ENCODE assay signal across 8 mouse cellular contexts in the genomic region with DNA sequence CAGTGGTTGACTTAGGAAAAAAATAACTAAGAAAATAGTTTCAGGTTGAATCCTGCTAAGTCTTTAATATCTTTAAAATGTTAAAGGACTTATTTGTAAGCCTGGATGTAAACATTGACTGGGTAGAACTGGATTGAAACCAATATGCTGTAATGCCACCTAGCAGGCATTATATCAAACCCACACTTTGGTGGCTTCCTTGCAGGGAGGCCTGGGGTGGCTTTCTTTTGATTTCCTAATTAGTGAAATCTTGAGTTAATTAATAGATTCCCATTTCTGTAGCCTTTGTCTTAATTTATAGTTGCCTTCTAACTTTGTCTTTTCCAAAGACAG. TPM values are rescaled to one million over a fixed set of nuclear protein-coding genes. Genes with fewer than 3 reads are reported as not detected.
DNase-seq lines count a peak whose midpoint lies in the region; ATAC-seq lines count a peak whose summit lies in the region.

No protein-coding gene starts in this region.

- DNase-seq in lung, postnatal 36 days, result no peak
- no peak for DNase-seq in embryonic facial prominence, embryonic 10.5 days (ENCODE audit: low spot score)
- DNase-seq in intestine, embryonic 14.5 days (ENCODE audit: low spot score), result no peak
- no peak for DNase-seq in thymus, adult 18-20 months
- no peak for DNase-seq in spleen, adult 18-20 months
- no peak for DNase-seq in kidney, adult 18-20 months

- H3K4me1 ChIP-seq in lung, embryonic 15.5 days, result peaks cover 55% of the 10 kb centered on the region
- peaks cover 48% of the 10 kb centered on the region for H3K4me1 ChIP-seq in embryonic facial prominence, embryonic 10.5 days
- H3K4me1 ChIP-seq in intestine, embryonic 14.5 days (replicated peaks; ENCODE audit: control insufficient read depth, insufficient read depth, low read length), result peaks cover 23% of the 10 kb centered on the region
- peaks cover 46% of the 10 kb centered on the region for H3K4me1 ChIP-seq in neural tube, embryonic 13.5 days (replicated peaks)

- peak overlapping the region; percentile 90 for H3K4me2 ChIP-seq in lung, embryonic 15.5 days
- H3K4me2 ChIP-seq in intestine, embryonic 14.5 days (ENCODE audit: low read length), result peak overlapping the region; percentile 74
- peak overlapping the region; percentile 73 for H3K4me2 ChIP-seq in neural tube, embryonic 13.5 days

- peak overlapping the region; percentile 89 for H3K4me3 ChIP-seq in lung, embryonic 15.5 days
- peak overlapping the region; percentile 93 for H3K4me3 ChIP-seq in embryonic facial prominence, embryonic 10.5 days
- peak overlapping the region; percentile 89 for H3K4me3 ChIP-seq in intestine, embryonic 14.5 days (ENCODE audit: low read depth, low read length)
- H3K4me3 ChIP-seq in neural tube, embryonic 13.5 days, result peak overlapping the region; percentile 85

- H3K27ac ChIP-seq in lung, embryonic 15.5 days, result peak overlapping the region; percentile 91; the same call in 1 of the 2 replicates
- peak overlapping the region; percentile 98 for H3K27ac ChIP-seq in embryonic facial prominence, embryonic 10.5 days (replicated peaks)
- H3K27ac ChIP-seq in intestine, embryonic 14.5 days (ENCODE audit: low read depth), result peak overlapping the region; percentile 91; the same call in 1 of the 2 replicates
- no peak overlapping the region for H3K27ac ChIP-seq in neural tube, embryonic 13.5 days (replicated peaks)

- no peaks in the 10 kb centered on the region for H3K27me3 ChIP-seq in lung, embryonic 15.5 days
- H3K27me3 ChIP-seq in embryonic facial prominence, embryonic 10.5 days (replicated peaks; ENCODE audit: low read depth, poor library complexity, severe bottlenecking), result no peaks in the 10 kb centered on the region
- no peaks in the 10 kb centered on the region for H3K27me3 ChIP-seq in intestine, embryonic 14.5 days (replicated peaks; ENCODE audit: control insufficient read depth, insufficient read depth, low read length)
- H3K27me3 ChIP-seq in neural tube, embryonic 13.5 days, result no peaks in the 10 kb centered on the region

- H3K9ac ChIP-seq in lung, embryonic 15.5 days, result peak overlapping the region; percentile 88
- peak overlapping the region; percentile 96 for H3K9ac ChIP-seq in intestine, embryonic 14.5 days (ENCODE audit: low read length)
- H3K9ac ChIP-seq in neural tube, embryonic 13.5 days, result peak overlapping the region; percentile 96

- peaks cover 5% of the 10 kb centered on the region; the same call in 1 of the 2 replicates for H3K36me3 ChIP-seq in lung, embryonic 15.5 days
- peaks cover 21% of the 10 kb centered on the region for H3K36me3 ChIP-seq in embryonic facial prominence, embryonic 10.5 days (replicated peaks)
- H3K36me3 ChIP-seq in intestine, embryonic 14.5 days (ENCODE audit: control insufficient read depth, insufficient read depth, low read length), result peaks cover 15% of the 10 kb centered on the region
- H3K36me3 ChIP-seq in neural tube, embryonic 13.5 days, result peaks cover 14% of the 10 kb centered on the region; the same call in 1 of the 2 replicates

- H3K9me3 ChIP-seq in lung, embryonic 15.5 days, result no peaks in the 10 kb centered on the region
- no peaks in the 10 kb centered on the region for H3K9me3 ChIP-seq in embryonic facial prominence, embryonic 10.5 days
- H3K9me3 ChIP-seq in intestine, embryonic 14.5 days (ENCODE audit: control insufficient read depth, low read length), result no peaks in the 10 kb centered on the region
- H3K9me3 ChIP-seq in neural tube, embryonic 13.5 days, result no peaks in the 10 kb centered on the region

- no peak for ATAC-seq in lung, embryonic 15.5 days (ENCODE audit: borderline replicate concordance, extremely low read depth, low FRiP score, low TSS enrichment)
- ATAC-seq in intestine, embryonic 14.5 days (replicated peaks; ENCODE audit: low FRiP score, low TSS enrichment, low read depth), result no peak
- no peak for ATAC-seq in neural tube, embryonic 13.5 days (ENCODE audit: low read depth)

RNA-seq across cellular contexts. Expression of a gene that starts 1.6 kb away (rescaled TPM):
- polyA plus RNA-seq in lung, embryonic 15.5 days (2015; fragmentation: Nextera tagmentation; extraction: Ambion mirVana), result 236 and 242 TPM in 2 replicates
- 402 and 404 TPM in 2 replicates for polyA plus RNA-seq in embryonic facial prominence, embryonic 10.5 days (2016; fragmentation: Nextera tagmentation; extraction: Ambion mirVana)
- polyA plus RNA-seq in intestine, embryonic 14.5 days (2014; fragmentation: Nextera tagmentation; extraction: Ambion mirVana), result 298 and 319 TPM in 2 replicates
- polyA plus RNA-seq in neural tube, embryonic 13.5 days (2015; fragmentation: Nextera tagmentation; extraction: Ambion mirVana), result 248 and 284 TPM in 2 replicates
